Mouse (Mus musculus): ENCODE data around the gene Kcnq5.
"Not testable (repeated sequence)": the region's sequence is repeated elsewhere in the genome, so short reads cannot be mapped to it uniquely, and the experiment has no call there.

Kcnq5 gene

DNA sequence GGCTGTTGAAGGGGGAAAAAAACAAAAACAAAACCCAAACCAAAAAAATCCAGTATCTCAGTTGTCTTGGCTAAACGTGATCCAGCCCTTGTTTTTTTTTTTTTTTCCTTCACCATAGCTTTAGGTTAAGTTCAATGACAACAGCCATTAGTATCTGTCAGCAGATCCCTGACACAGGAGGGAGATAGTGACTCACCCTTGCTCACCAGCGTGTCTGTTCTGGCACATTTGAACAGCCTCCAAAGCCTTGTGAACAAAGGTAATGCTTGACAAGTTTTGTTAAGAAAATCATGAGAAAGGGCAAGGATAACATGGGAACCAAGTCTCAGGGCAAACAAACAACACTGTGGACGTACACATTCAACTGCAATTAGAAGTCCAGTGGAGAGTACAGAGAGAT lies 123.2 kb downstream of the Kcnq5 start:
- DNase-seq (ENCODE audit: extremely low spot score), result no peak

DNA sequence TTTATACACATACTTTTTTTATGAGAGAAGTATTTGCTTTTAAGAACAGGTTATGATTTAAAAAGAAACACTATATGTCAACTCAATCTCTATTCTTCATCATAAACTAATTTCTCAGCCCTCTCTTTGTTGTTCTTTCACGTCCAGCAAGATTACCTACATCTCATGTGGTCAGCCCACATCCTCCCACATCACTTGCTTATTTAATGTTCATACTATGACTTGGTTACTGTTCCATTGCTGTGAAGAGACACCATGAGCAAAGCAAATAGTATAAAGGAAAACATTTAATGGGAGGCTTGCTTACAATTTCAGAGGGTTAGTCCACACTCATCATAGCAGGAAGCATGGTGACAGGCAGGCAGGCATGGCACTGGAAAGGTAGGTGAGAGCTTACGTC lies 124.4 kb downstream of the Kcnq5 start:
- DNase-seq (ENCODE audit: extremely low spot score), result no peak

DNA sequence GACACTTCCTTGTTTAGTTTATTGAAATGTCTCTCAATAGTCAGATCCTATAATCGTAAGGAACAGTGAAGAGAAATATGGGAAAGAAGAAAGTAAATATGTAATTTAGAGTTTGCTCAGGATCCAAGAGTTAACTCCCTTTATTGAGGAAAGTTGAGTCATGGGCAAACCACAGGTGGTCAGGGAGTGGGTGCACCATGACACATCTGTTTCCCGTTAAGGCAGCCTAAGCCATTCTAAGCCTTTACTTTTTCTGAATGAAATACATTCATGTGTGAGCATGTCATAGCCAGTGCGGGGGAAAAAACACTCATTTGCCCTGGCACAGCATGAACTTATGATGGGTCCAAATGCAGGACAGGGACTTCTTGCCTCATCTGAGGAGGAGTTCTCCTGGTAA lies 125.4 kb downstream of the Kcnq5 start:
- DNase-seq (ENCODE audit: extremely low spot score), result no peak

DNA sequence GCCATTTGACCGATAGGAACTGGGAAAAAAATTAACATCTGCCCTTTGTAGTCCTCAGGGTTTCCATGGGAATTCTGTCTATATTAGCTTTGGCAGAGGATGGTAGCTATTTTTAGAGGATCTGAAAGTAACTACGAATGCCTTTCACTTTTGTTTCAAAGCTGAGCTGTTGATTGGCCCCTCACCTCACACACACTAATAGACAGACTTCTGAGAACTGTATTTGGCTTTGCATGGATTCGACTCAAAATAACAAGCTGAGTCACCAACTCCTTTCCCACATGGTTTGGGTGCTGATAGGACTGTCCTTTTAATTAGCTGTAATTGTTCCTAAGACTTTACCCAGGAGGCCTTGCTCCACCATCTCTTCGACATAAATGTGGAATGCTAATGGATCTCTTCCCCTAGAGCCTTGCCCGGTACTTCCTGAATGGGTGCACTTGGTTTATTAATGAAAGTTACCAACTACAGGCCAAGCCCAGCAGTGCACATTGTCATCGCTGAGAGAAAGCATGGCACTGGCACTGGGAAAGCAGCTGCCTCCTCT lies 131.8 kb downstream of the Kcnq5 start:
- DNase-seq (ENCODE audit: extremely low spot score), result no peak

DNA sequence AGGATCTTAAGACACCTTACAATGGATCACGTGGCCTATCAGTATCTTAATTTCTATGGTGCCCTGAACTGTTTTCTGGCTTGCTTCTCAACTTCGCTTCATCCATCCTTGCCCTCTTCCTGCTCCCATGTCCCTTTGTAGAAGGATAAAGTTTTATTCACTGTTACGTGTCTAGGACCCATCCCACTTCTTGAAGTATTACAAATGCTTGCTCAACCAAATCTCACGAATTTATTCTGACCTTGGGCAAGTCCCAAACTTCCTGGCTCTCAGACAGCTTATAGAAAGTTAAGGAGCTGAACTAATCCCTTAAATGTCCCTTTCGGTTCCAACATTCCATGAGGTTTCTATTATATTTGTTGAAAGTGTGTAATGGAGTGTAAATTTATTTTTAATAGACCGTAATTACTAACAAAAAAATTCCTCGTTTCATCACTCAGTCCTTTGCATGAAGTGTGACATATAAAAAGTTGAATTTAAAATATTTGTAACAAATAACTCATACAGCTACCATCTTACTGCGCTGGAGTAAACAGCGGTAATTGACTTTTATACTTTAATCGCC lies 141.6 kb downstream of the Kcnq5 start:
- no peak for DNase-seq (ENCODE audit: extremely low spot score)

DNA sequence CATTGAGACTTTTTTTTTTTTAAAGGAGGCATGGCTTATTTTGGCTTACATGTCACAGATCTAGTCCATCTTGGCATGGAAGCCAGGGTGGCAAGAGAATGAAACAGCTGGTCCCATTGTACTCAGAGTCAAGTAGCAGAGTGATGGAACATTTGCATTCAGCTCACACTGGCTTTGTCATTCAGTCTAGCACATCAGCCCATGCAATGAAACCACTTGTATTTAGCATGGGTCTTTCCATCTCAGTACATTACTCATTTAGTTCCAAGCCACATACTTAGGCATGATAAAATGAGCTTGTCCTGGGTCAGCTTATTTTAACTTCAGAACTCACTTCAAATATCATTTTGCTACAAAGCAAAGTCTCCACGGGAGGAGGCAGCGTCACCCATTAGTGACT lies 156.7 kb downstream of the Kcnq5 start:
- DNase-seq (ENCODE audit: extremely low spot score), result no peak

DNA sequence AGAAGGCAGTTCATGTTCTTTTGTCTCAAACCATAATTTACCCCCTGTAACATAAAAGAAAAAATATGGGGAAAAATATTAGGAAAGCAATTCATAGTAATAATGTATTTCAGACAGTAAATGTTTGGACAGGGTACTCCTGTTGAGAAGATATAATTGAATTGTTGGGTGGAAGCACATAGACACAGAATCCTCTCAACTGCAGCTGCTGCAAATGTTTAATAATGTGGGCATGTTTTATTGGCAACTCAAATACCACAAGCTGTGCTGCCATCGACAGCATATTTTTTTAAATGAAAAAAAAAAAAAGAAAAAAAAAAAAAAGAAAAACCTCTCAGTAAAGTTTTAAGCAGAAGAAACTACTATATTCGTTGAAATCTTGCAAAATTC lies 157.3 kb downstream of the Kcnq5 start:
- DNase-seq (ENCODE audit: extremely low spot score), result no peak

DNA sequence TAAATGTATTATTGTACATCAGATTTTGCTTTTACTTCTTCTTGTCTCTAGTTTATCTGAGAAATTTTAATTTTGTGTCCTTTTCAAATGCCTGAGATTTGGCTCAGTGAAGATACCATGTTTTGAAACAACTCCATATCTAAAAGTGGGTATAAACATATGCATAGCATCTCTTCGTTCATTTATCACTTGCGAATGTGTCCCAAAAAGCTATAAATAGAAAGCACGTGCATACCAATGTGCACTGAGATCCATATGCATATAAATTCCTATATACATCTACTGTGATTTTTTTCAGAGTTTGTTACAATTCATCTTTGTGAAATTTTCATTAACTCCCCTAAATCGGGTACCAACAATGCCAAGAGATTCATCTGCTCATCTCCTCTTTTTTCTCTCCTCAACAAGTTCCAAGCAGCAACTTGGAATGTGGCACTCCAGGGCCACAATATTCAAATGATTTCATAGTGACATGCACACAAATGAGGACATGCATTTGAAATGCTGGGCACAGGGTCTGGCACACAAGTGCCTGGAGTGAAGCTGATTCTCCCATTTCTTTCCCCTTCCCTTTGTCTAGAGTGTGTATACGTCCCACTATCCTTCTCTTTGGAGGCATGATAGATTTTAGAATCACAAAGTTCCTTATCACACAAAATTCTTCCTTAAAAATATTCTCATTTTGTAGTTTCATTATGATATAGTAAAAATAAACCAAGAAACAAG lies 157.8 kb downstream of the Kcnq5 start:
- DNase-seq (ENCODE audit: extremely low spot score), result no peak

DNA sequence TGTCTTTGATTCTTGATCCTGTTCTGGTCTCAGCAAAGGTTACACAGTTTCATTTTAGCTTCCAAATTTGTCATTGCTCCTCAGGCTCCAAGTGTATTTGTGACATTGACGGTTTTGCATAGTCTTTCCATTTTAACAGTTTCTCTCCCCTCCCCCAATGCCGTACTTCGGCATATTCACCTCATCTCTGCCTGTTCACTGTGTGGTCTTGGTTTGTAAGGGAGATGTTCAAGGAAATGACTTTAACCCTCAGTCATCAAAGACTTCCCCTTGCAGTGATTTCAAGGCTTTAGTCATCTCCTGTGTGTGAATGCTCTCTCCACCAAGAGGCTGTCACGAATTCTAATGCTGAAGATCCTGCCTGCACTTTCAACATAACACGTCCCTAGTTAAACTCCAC lies 181.0 kb downstream of the Kcnq5 start:
- no peak for DNase-seq (ENCODE audit: extremely low spot score)

DNA sequence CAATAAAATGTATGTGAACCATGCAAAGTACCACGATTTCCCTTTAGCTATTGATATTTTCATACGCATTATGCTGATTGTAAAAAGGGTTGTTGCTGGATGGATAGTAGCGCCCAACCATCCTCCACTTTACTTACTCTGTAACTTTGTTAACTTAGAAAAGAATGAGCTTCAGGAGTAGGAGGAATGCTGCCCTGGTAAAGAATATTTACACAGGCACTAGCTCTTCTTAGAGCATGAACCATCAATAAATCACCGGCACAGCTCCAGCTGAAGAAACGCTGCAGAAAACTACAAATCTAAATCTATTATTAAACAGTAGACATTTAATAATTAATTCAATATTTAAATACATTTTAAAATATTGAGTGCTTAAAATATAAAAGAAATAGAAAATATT lies 184.2 kb downstream of the Kcnq5 start:
- DNase-seq (ENCODE audit: extremely low spot score), result no peak

DNA sequence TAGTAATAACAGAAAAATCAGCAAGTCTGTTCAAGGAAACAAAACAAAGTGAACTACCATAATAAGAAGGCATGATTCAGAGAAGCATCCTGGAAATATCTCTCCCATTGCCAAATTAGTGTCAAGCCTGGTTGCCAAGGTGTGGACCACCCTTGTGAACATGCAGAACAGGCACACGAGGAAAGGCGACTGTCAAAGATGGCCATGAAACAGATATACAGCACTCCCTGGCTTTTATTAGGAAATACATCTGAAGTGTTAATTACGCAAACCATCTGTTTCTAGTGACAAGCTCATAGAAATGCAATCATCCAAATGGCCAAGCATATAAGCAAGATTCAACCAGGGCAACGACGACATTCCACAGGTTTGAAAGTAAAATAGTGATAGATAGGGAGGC lies 187.8 kb downstream of the Kcnq5 start:
- no peak for DNase-seq (ENCODE audit: extremely low spot score)

DNA sequence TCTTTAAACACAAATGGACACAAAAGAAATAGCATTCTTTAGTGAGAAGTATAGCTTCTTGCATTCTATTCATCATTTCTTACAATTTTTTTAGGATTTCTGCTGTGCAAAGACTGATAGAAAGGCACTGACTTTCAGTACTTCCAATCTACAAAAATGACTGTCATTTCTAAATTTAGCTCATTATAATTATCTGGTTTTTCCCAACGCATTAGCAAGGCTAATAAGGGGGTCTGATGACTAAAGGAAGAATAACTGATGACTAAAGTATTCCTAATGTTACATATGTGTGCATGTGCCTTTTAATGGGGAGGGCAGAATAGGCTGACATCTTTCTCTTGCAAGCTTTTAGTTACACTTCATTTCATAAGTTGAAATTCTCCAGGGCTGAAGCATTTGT lies 191.2 kb downstream of the Kcnq5 start:
- DNase-seq (ENCODE audit: extremely low spot score), result no peak

DNA sequence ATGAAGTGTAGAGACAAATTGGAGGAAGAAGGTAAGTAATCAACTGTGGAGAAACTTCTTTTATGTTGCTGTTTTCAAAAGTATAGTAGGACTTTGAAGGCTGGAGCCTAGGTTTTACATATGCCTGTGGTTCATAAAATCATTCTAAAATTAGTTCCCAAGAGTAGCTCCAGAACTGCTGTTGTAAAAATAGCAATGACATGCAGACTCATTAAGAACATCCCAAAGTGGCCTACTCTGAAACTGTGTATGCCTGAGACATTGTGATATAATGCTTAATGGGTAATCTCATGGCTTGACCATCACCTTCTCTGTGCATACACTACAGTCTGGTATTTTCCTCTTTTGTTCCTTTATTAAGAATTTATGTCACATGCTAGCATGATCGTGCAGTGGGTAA lies 212.4 kb downstream of the Kcnq5 start:
- DNase-seq (ENCODE audit: extremely low spot score), result no peak

DNA sequence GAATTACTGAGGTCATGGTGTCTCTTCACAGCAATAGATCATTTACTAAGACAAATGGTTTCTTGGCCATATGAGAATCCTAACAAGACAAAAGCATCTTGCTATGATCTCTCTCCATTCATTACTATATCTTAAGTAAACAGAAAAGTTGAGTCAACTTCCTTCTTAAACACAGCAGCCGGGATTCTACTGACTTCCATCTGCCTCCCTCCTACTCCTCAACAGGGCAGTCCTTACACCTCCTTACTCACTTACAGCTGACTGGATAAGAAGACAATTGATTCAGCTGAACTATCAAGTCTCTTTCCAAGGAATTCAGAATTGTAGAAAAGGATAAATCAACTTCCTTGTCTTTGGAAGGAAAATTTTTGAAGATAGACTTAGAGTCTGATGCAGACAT lies 232.6 kb downstream of the Kcnq5 start:
- no peak for DNase-seq (ENCODE audit: extremely low spot score)

DNA sequence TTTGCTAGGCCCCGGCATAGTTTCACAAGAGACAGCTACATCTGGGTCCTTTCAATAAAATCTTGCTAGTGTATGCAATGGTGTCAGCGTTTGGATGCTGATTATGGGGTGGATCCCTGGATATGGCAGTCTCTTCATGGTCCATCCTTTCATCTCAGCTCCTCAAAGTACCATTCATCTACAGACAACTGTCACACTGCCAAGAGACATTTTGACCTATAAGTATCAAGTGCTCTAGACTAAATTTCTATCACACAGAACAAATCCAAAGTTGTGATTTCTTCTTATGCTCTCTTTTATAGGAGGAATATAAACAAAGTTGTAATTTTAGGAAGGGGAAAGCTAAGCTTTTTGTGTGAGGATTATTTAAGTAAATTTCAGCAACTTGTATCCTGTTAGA lies 238.5 kb downstream of the Kcnq5 start:
- DNase-seq (ENCODE audit: extremely low spot score), result not testable (repeated sequence)

DNA sequence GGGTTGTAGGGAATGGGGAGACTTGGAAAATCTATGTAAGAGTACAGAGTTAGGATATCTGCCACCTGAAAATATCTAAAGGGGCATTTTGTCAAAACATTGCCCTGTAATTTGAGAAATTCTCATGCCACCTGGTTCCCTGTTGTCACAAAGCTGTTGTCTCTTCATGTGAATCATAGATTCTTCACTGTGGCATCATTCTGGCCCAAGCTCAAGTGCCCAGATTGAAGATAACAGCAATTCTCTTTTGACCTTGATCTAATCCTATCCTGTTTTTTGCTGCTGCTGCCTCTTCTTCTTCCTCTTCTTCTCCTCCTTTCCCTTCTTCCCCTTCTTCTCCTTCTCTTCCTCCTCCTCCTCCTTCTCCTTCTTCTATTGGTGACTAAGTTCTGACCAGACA lies 240.5 kb downstream of the Kcnq5 start:
- DNase-seq (ENCODE audit: extremely low spot score), result no peak

DNA sequence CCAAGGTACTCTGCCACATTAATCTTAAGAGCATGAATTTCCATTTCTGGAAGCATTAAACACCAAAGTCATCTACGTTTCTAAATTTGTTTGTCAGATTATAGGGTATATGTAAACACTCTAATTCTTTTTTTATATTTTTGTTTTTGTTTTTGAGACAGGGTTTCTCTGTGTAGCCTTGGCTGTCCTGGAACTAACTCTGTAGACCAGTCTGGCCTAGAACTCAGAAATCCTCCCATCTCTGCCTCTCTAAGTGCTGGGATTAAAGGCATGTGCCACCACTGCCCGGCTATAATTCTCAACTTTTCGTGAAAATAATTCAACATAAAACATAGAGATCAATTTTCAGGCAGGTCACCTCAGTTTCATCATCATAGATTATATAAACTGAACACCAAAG lies 246.9 kb downstream of the Kcnq5 start:
- no peak for DNase-seq (ENCODE audit: extremely low spot score)

DNA sequence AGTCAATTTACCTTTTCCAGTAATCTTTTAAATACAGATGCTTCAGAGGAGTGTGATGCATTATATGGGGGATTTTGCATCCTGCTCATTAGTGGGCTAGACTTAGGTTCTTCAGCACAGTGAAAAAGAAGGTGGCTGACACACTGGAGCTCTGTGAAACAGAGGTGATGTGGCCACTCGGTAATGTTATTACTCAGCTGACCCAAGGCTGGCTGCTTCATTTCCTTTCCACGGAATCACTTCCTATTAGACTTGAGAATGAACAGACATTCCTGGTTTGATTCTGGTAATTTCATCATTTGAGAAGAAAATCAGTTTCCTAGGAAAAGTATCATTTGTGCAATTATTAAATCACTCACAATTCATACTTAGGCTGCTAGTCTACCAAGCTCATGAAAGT lies 249.0 kb downstream of the Kcnq5 start:
- DNase-seq (ENCODE audit: extremely low spot score), result no peak

DNA sequence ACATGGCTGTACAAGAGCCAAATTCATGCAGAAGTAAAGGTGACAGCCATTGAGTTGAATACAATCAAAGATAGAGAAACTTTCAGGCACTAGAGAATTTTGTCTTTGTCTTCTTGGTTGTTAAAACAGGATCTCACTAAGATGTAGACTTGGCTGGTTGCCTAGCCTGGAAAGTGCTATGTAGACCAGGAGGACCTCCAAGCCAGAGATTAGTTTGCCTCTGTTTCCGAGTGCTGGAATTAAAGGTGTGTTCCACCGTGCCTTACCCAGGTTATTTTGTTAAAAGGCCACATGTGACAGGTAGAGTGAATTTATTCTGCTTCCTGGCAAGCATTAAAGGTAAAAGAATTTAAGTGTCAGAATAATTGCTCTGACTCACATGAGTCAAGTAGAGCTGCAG lies 271.3 kb downstream of the Kcnq5 start:
- no peak for DNase-seq (ENCODE audit: extremely low spot score)

DNA sequence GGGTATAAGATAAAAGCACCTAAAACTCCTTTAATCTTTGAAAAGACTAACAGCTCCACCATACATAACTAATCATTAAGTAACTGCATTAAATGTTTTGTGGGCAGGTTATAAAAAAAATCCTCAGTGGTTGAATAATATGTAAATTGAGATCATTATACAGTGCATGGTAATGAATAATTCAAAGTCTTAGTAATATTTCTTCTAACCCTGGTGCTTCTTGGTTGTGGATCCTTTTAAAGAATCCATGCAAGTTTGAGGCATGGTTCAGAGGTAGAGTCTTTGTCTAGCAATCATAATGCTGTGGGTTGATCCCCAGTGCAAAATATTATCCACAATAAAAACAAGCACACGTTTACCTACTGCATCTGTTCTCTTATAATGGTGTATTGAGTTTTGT lies 272.8 kb downstream of the Kcnq5 start:
- DNase-seq (ENCODE audit: extremely low spot score), result no peak

DNA sequence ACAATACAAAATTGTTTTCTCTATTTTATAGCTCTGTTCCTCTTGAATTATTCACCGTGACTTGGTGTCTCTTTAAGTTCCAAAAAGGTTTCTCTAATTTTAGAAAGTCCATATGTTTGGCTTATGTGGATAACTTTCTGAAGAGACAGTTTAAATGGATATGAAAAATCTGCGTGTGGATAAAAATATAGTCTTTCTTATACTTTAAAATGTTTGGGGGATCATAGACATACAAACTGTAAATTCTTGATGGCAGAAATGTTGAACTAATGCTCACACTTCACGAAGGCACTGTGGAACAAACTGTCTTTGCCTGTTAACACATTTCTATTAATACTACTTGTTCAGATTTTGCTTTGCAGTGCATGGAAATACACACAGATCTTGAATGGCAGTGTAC lies 277.3 kb downstream of the Kcnq5 start:
- DNase-seq (ENCODE audit: extremely low spot score), result no peak

DNA sequence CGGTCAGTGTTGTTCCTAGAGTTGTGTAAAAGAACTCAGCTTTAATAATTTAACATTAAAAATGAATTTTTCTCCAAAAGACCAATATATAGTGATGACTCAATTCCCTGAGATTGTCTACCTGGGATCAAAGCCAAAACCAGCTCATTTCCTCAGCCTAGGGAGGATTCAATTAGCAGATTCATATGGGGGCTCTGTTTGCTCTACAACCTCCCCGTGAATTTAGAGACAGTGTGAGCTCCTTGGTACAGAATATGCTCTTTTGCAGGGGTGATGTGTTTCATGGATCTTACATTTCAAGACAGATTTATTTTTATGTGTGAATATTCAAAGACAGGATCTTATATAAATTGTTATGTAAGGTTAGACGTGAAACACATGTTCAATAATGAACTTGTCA lies 284.9 kb downstream of the Kcnq5 start:
- DNase-seq (ENCODE audit: extremely low spot score), result no peak

DNA sequence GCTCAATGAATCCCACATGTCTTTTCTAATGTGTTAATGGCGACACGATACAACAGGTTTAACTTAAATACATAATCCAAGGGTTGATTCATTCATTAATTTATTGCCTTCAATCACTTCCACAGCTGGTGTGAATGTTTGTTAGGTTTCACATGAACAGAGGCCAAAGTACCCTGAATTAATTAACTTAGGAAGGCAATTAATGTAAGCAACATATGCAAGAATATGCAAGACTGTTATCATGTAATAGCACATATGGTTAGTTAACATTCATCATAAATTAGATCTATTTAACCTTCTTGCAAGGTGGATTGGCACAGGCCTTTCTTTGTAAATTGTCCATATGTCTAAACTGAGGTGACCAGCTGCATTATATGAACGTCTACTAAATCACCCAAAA lies 300.9 kb downstream of the Kcnq5 start:
- no peak for DNase-seq (ENCODE audit: extremely low spot score)

DNA sequence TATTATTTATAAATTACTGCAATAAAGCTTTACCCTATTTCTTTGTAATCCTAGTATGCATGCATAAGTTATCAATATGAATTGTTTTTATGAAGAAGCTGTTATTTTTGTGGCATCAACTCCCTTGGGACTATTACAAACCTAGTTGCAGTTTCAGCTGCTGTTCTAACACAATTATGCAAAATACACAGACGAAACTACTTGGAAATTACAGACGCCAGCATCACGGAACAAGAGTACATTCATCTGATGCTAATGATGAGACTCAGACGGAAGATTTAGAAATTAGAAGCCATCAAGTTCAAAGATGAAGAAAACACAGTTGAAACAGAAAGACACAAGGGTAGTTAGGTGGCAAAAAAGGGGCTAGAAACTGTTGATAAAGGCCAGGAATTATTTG lies 310.9 kb downstream of the Kcnq5 start:
- DNase-seq (ENCODE audit: extremely low spot score), result no peak

Measured in embryo, embryonic 9.5 days (tissue).